Mouse (Mus musculus) stomach, postnatal 0 days (tissue): ENCODE measurements around the gene Crtap. TPM values are rescaled to one million over a fixed set of nuclear protein-coding genes. Genes with fewer than 3 reads are reported as not detected.

Source experiments
- ATAC-seq: fragments of 200-750 bp; cut with Nextera tagmentation; 2 replicates; pipeline ENCODE4 v1.8.0; 2017; ENCODE audit not compliant: low FRiP score, low TSS enrichment
- DNase-seq: peaks from one replicate; pipeline ENCODE4 v3.0.0-alpha.2; 2016; ENCODE audit warnings: low spot score
- H3K27ac ChIP-seq: fragments of 300-500 bp; sonication (generic); replicated peaks from 2 replicates; pipeline ENCODE4 v1.5.1; 2014; ENCODE audit warnings: mild to moderate bottlenecking, control low read depth
- H3K27me3 ChIP-seq: fragments of 300-500 bp; sonication (generic); 2 replicates; pipeline ENCODE4 v1.6.1; 2014; ENCODE audit warnings: low read length; ENCODE audit not compliant: control insufficient read depth, insufficient read depth
- H3K36me3 ChIP-seq: fragments of 300-500 bp; sonication (generic); 2 replicates; pipeline ENCODE4 v1.6.1; 2014; ENCODE audit warnings: low read length, mixed read lengths; ENCODE audit not compliant: control insufficient read depth, insufficient read depth
- H3K4me1 ChIP-seq: fragments of 300-500 bp; sonication (generic); replicated peaks from 2 replicates; pipeline ENCODE4 v1.6.1; 2014; ENCODE audit warnings: antibody characterized with exemption; ENCODE audit not compliant: control insufficient read depth, insufficient read depth
- H3K4me2 ChIP-seq: fragments of 300-500 bp; sonication (generic); replicated peaks from 2 replicates; pipeline ENCODE4 v1.6.1; 2014; ENCODE audit warnings: low read depth, mild to moderate bottlenecking, control low read depth, moderate library complexity
- H3K4me3 ChIP-seq: fragments of 300-500 bp; sonication (generic); 2 replicates; pipeline ENCODE4 v1.5.1; 2014; ENCODE audit warnings: low read depth, low read length, control low read depth
- H3K9ac ChIP-seq: fragments of 300-500 bp; sonication (generic); 2 replicates; pipeline ENCODE4 v1.6.1; 2014; ENCODE audit warnings: mild to moderate bottlenecking, low read length, control low read depth, mixed read lengths
- H3K9me3 ChIP-seq: fragments of 300-500 bp; sonication (generic); 2 replicates; pipeline ENCODE4 v1.6.1; 2016; ENCODE audit warnings: low read length; ENCODE audit not compliant: control insufficient read depth
- CTCF ChIP-seq: IDR thresholded peaks from 2 replicates; pipeline ENCODE4 v1.5.1; 2016; ENCODE audit warnings: antibody characterized with exemption, low read depth, mild to moderate bottlenecking, moderate library complexity
- EP300 ChIP-seq: optimal IDR thresholded peaks from 2 replicates; pipeline ENCODE3; 2016; ENCODE audit warnings: antibody characterized with exemption
- WGBS: fragments of 180-500 bp; shearing (Covaris S2); extraction: QIAGEN DNeasy Blood & Tissue Kit; methylation state at CpG from one replicate; pipeline ENCODE4 v1.1.7; 2014; 5-methylcytosine and 5-hydroxymethylcytosine counted together
- polyA plus RNA-seq: library from polyadenylated mRNA; unstranded; fragments of >200 nt; fragmentation: Nextera tagmentation; extraction: Ambion mirVana; gene quantifications from 2 replicates; pipeline ENCODE4 v1.2.1, GENCODE M21; 2015

Gene Crtap
- polyA plus RNA-seq = 76.3 and 85.5 TPM in 2 replicates

DNA sequence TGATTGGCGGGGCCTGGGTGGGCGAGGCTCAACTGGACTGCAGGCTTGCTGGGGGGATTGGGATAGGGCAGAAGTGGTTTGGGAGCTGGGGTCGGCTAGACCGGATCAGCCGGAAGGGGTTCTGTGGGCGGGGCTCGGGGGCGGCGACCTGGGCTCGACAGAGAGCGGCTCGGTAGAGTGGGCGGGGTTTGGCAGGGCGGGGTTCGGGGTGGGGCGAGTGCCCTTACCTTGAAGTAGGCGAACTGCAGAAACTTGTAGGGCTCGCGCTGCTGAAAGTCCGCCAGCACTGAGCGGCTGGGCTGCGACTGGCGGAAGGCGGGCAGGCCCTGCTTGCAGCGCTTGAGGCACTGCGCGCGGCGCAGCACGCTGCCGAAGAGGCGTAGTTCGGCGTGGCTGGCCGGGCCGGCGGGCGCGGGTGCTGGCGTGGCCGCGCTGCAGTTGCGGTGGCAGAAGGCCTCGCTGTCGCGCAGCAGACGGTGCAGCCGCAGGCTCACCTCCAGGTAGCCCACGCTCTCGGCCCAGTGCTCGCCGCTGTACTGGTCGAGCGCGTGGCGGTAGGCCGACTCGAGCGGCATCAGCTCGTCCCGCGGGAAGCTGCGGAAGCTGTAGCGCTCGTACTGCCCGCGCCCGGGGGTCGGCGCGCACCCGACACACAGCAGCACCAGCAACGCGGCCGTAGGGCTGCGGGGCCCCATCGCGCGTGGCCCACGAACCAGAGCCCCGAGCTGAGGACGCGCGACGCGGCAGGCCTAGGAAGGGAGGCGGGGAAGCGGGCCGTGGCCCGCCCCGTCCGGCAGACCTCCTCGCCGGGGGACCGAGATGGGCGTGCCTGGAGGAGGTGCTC, at the start of gene Crtap:
Gene Crtap, minus strand, starts transcription at position 771 of the 844 bp plus-strand sequence.
- TF ChIP-seq CTCF = no peak
- no peak for TF ChIP-seq EP300
- WGBS = 2% methylated on average over 85 of the region's 96 CpGs
- Histone ChIP-seq H3K9me3 (no peaks in the 10 kb centered on the region), H3K4me3 (peak within 1 kb of the TSS; percentile 73), H3K27ac (peak within 1 kb of the TSS; percentile 92), H3K27me3 (no peaks in the 10 kb centered on the region), H3K9ac (peak within 1 kb of the TSS; percentile 85), H3K36me3 (no peaks in the 10 kb centered on the region; the same call in 1 of the 2 replicates), H3K4me1 (no peaks in the 10 kb centered on the region), H3K4me2 (peak within 1 kb of the TSS; percentile 86)
- peak; percentile 88 for DNase-seq
- ATAC-seq = peak; percentile 83

DNA sequence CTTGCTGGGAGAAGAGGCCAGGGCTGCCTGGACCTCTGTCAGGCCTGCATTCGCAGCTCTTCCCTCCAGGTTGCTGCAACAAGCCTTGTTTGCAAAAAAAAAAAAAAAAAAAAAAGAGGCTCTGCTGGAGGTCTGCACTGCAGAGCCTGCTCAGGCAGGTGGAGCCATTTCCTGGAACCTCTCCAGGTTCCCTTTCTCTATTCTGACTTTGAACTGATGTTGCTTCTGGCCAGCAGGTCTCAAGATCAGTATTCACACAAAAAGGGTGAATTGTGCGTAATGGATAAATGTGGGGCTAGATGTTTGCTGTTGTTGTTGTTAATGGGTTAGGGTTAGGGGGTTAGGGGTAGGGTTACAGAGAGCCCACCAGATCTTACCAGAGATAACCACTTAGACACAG, 45.2 kb upstream of the Crtap start:
- Histone ChIP-seq H3K9me3 (no peaks in the 10 kb centered on the region), H3K36me3 (no peaks in the 10 kb centered on the region), H3K4me3 (no peak overlapping the region), H3K4me1 (no peaks in the 10 kb centered on the region), H3K27me3 (no peaks in the 10 kb centered on the region), H3K4me2 (no peak overlapping the region), H3K27ac (no peak overlapping the region), H3K9ac (no peak overlapping the region)
- TF ChIP-seq CTCF (no peak), EP300 (no peak)
- ATAC-seq (no peak), DNase-seq (no peak)
- 69% methylated on average over 2 of the region's 2 CpGs for WGBS

GRCm38 (mm10) chr9:114428103-114428834, 37.8 kb upstream of the Crtap start:
- H3K9me3 ChIP-seq = no peaks in the 10 kb centered on the region
- no peak overlapping the region for H3K27ac ChIP-seq
- DNase-seq = no peak
- no peaks in the 10 kb centered on the region for H3K36me3 ChIP-seq
- no peak overlapping the region for H3K4me2 ChIP-seq
- no peak overlapping the region for H3K4me3 ChIP-seq
- H3K9ac ChIP-seq = no peak overlapping the region
- WGBS = 79% methylated on average over 12 of the region's 12 CpGs
- no peak for ATAC-seq
- no peaks in the 10 kb centered on the region for H3K4me1 ChIP-seq
- H3K27me3 ChIP-seq = no peaks in the 10 kb centered on the region
- TF ChIP-seq CTCF (no peak), EP300 (no peak)

GRCm38 (mm10) chr9:114427425-114427824, 37.0 kb upstream of the Crtap start:
- WGBS = 93% methylated on average over 8 of the region's 8 CpGs
- H3K27ac ChIP-seq = no peak overlapping the region
- DNase-seq (no peak), ATAC-seq (no peak)
- no peak overlapping the region for H3K4me2 ChIP-seq
- no peak overlapping the region for H3K4me3 ChIP-seq
- H3K9me3 ChIP-seq = no peaks in the 10 kb centered on the region
- H3K9ac ChIP-seq = no peak overlapping the region
- TF ChIP-seq CTCF (no peak), EP300 (no peak)
- H3K27me3 ChIP-seq = no peaks in the 10 kb centered on the region
- no peaks in the 10 kb centered on the region for H3K4me1 ChIP-seq
- no peaks in the 10 kb centered on the region for H3K36me3 ChIP-seq

DNA sequence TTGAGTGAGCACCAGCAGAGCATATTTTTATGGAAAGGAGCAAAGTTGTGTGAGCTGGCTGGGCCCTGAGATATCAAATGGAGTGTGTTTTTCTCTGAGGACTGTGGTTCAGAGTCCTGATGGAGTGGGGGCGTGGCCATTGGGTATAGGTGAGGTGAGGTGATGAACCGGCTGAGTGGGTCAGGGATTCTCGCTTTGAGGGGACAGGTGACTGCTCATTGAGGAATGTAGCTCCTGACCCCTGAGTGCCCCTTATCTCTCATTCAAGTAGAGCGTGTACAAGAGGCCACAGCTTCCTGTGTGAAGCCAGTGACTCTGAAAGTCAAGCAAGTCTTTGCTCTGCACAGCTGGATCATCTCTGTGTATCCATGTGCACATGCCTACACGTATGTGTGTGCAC, 35.7 kb upstream of the Crtap start:
- Histone ChIP-seq H3K4me3 (no peak overlapping the region), H3K9me3 (no peaks in the 10 kb centered on the region), H3K27me3 (no peaks in the 10 kb centered on the region), H3K36me3 (no peaks in the 10 kb centered on the region; the same call in 1 of the 2 replicates), H3K9ac (no peak overlapping the region), H3K4me2 (no peak overlapping the region), H3K27ac (no peak overlapping the region), H3K4me1 (no peaks in the 10 kb centered on the region)
- 70% methylated on average over 5 of the region's 5 CpGs for WGBS
- TF ChIP-seq CTCF (no peak), EP300 (no peak)
- DNase-seq (no peak), ATAC-seq (no peak)
